In the genomic region with DNA sequence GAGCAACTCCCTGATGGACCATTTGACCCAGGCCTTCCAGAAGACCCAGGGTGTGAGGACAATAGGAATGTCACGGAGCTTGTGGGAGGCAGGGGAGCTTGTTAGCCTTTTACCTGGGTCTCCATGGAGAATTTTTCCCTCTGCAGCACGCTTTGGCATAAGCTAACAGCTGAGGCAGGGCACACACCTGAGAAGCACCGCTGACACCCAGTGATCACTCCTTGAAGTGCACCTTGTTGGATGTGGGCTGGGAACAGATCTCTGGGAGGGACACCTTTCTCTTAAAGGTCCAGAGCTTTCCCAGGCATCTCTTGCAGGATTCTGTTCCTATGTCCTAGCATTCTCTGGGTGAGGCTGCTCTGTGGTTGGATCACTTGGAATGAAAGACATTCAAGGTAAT, we compare ENCODE assay signal across 13 mouse cellular contexts. TPM values are rescaled to one million over a fixed set of nuclear protein-coding genes. Genes with fewer than 3 reads are reported as not detected.
DNase-seq lines count a peak whose midpoint lies in the region; ATAC-seq and TF ChIP-seq lines count a peak whose summit lies in the region.
"Had no signal": no experiment of that assay in that cellular context is flagged by ENCODE, and none has a peak within 500 bp of the region (broad histone marks: within the 10 kb centered on the region; RNA-seq: fewer than 3 reads in every experiment).

No protein-coding gene starts in this region.

- H3K9ac ChIP-seq in kidney, embryonic 16.5 days (replicated peaks; ENCODE audit: low read length), result no peak overlapping the region
- no peak overlapping the region for H3K9ac ChIP-seq in ES-Bruce4 (ENCODE audit: low read depth, poor library complexity, severe bottlenecking)
- H3K9ac ChIP-seq in liver, postnatal 0 days (replicated peaks), result no peak overlapping the region
- H3K9ac ChIP-seq: embryonic facial prominence, embryonic 13.5 days had no signal

- H3K27me3 ChIP-seq in kidney, embryonic 16.5 days (ENCODE audit: insufficient read depth, low read length), result no peaks in the 10 kb centered on the region
- no peaks in the 10 kb centered on the region for H3K27me3 ChIP-seq in ES-Bruce4 (ENCODE audit: control insufficient read depth, insufficient read depth, low read length, poor library complexity, severe bottlenecking)
- H3K27me3 ChIP-seq in liver, postnatal 0 days (ENCODE audit: insufficient read depth, low read length), result no peaks in the 10 kb centered on the region
- H3K27me3 ChIP-seq: embryonic facial prominence, embryonic 13.5 days had no signal

- peaks cover 2% of the 10 kb centered on the region for H3K9me3 ChIP-seq in kidney, embryonic 16.5 days (ENCODE audit: low read length)
- no peaks in the 10 kb centered on the region for H3K9me3 ChIP-seq in ES-Bruce4 (replicated peaks; ENCODE audit: control insufficient read depth, insufficient read depth, low read length, poor library complexity, severe bottlenecking)
- H3K9me3 ChIP-seq in liver, postnatal 0 days (ENCODE audit: low read length), result no peaks in the 10 kb centered on the region
- H3K9me3 ChIP-seq: embryonic facial prominence, embryonic 13.5 days had no signal

- intact Hi-C loops in heart, postnatal 25 days (cut with DNase I), result no loop called here

- H3K27ac ChIP-seq in kidney, embryonic 16.5 days (ENCODE audit: low read length), result no peak overlapping the region
- H3K27ac ChIP-seq in ES-Bruce4 (ENCODE audit: insufficient read depth, low read length), result no peak overlapping the region
- H3K27ac ChIP-seq in embryonic fibroblast, embryonic 13.5 days (ENCODE audit: insufficient read depth, low read length), result no peak overlapping the region
- H3K27ac ChIP-seq in liver, postnatal 0 days (ENCODE audit: low read depth), result no peak overlapping the region
- H3K27ac ChIP-seq: embryonic facial prominence, embryonic 13.5 days had no signal

- DNase-seq in kidney, adult 11 months, result peak; percentile 41
- DNase-seq in liver, postnatal 0 days, result no peak
- DNase-seq in cerebellum, adult 18-20 months, result no peak
- no peak for DNase-seq in thymus, postnatal 14 days
- DNase-seq in heart, postnatal 25 days (ENCODE audit: low spot score), result no peak

- no peaks in the 10 kb centered on the region for H3K4me1 ChIP-seq in kidney, embryonic 16.5 days (ENCODE audit: insufficient read depth, low read length)
- H3K4me1 ChIP-seq in ES-Bruce4 (ENCODE audit: control insufficient read depth, insufficient read depth, low read length), result no peaks in the 10 kb centered on the region
- no peaks in the 10 kb centered on the region for H3K4me1 ChIP-seq in embryonic fibroblast, embryonic 13.5 days (ENCODE audit: control insufficient read depth, insufficient read depth, low read length)
- no peaks in the 10 kb centered on the region for H3K4me1 ChIP-seq in liver, postnatal 0 days (ENCODE audit: insufficient read depth)
- H3K4me1 ChIP-seq: embryonic facial prominence, embryonic 13.5 days had no signal

- WGBS in kidney, embryonic 16.5 days, result 52% methylated on average over 3 of the region's 3 CpGs
- 56% methylated on average over 3 of the region's 3 CpGs for WGBS in liver, postnatal 0 days (ENCODE audit: insufficient replicate concordance)

- TF ChIP-seq CTCF in ES-Bruce4 (IDR thresholded peaks at IDR 0.05; ENCODE audit: low read depth, low read length), result peak; percentile 55
- peak; percentile 14; the same call in 1 of the 2 replicates for TF ChIP-seq CTCF in embryonic fibroblast, embryonic 13.5 days (IDR thresholded peaks at IDR 0.05; ENCODE audit: borderline replicate concordance, insufficient read depth, low read length)
- peak; percentile 75 for TF ChIP-seq CTCF in liver, postnatal 0 days (IDR thresholded peaks at IDR 0.05; ENCODE audit: low read depth)

- no peak overlapping the region for H3K4me2 ChIP-seq in kidney, embryonic 16.5 days (replicated peaks; ENCODE audit: low read depth, low read length)
- no peak overlapping the region for H3K4me2 ChIP-seq in liver, postnatal 0 days (ENCODE audit: low read depth, low read length)
- H3K4me2 ChIP-seq: embryonic facial prominence, embryonic 13.5 days had no signal

- no peak for TF ChIP-seq POLR2A in ES-Bruce4 (IDR thresholded peaks at IDR 0.05; ENCODE audit: insufficient read depth, low read length)
- no peak for TF ChIP-seq POLR2A in embryonic fibroblast, embryonic 13.5 days (IDR thresholded peaks at IDR 0.05; ENCODE audit: low read depth, low read length)

- no peaks in the 10 kb centered on the region for H3K36me3 ChIP-seq in kidney, embryonic 16.5 days (ENCODE audit: insufficient read depth, low read length)
- no peaks in the 10 kb centered on the region for H3K36me3 ChIP-seq in ES-Bruce4 (ENCODE audit: control insufficient read depth, insufficient read depth, low read length, poor library complexity, severe bottlenecking)
- no peaks in the 10 kb centered on the region for H3K36me3 ChIP-seq in liver, postnatal 0 days (replicated peaks; ENCODE audit: insufficient read depth, low read length)
- H3K36me3 ChIP-seq: embryonic facial prominence, embryonic 13.5 days; G1E had no signal

- ATAC-seq in kidney, embryonic 16.5 days (ENCODE audit: low FRiP score, low TSS enrichment), result no peak
- ATAC-seq in liver, postnatal 0 days, result no peak

- H3K4me3 ChIP-seq in kidney, embryonic 16.5 days (ENCODE audit: low read length), result no peak overlapping the region
- H3K4me3 ChIP-seq in ES-Bruce4 (ENCODE audit: low read depth, low read length), result no peak overlapping the region
- H3K4me3 ChIP-seq in embryonic fibroblast, embryonic 13.5 days (ENCODE audit: insufficient read depth, low read length), result no peak overlapping the region
- H3K4me3 ChIP-seq in liver, postnatal 0 days (ENCODE audit: low read depth, low read length), result no peak overlapping the region
- H3K4me3 ChIP-seq: embryonic facial prominence, embryonic 13.5 days had no signal

- no peak for TF ChIP-seq EP300 in ES-Bruce4 (IDR thresholded peaks at IDR 0.05; ENCODE audit: insufficient read depth, low read depth, low read length)
- no peak for TF ChIP-seq EP300 in liver, postnatal 0 days (IDR thresholded peaks at IDR 0.05; ENCODE audit: low read depth)

RNA-seq across cellular contexts. Expression of gene Tmem98, which starts 10.0 kb away (rescaled TPM):
- polyA plus RNA-seq in kidney, embryonic 16.5 days (2015; fragmentation: Nextera tagmentation; extraction: Ambion mirVana), result 113 and 119 TPM in 2 replicates
- 13.1 and 16.8 TPM in 2 replicates for polyA plus RNA-seq in ES-Bruce4 (2011; ENCODE audit: insufficient read depth, insufficient read length, low read depth, missing spikeins)
- polyA plus RNA-seq in embryonic fibroblast, embryonic 13.5 days (2011; ENCODE audit: insufficient read length, low read depth, missing spikeins), result 38.3 and 43.1 TPM in 2 replicates
- 19.7 and 21.5 TPM in 2 replicates for polyA plus RNA-seq in liver, postnatal 0 days (2015; fragmentation: Nextera tagmentation; extraction: Ambion mirVana)
- total RNA-seq in heart, postnatal 25 days (2021), result 10 to 100 TPM; 14.7 to 14.8 TPM
- total RNA-seq: G1E had no signal
- polyA plus RNA-seq: G1E had no signal

RNA-seq across cellular contexts. Expression of gene Myo1d, which starts 20.2 kb away (rescaled TPM):
- 15.8 and 19.1 TPM in 2 replicates for polyA plus RNA-seq in kidney, embryonic 16.5 days (2015; fragmentation: Nextera tagmentation; extraction: Ambion mirVana)
- 6.2 and 6.6 TPM in 2 replicates for polyA plus RNA-seq in ES-Bruce4 (2011; ENCODE audit: insufficient read depth, insufficient read length, low read depth, missing spikeins)
- 29.5 and 30.6 TPM in 2 replicates for polyA plus RNA-seq in embryonic fibroblast, embryonic 13.5 days (2011; ENCODE audit: insufficient read length, low read depth, missing spikeins)
- polyA plus RNA-seq in liver, postnatal 0 days (2015; fragmentation: Nextera tagmentation; extraction: Ambion mirVana), result 4.5 and 4.6 TPM in 2 replicates
- total RNA-seq in heart, postnatal 25 days (2021), result 10 to 100 TPM in 1 of 2 experiments, 1 to 10 TPM in 1; 8.7 to 10.9 TPM
- total RNA-seq: G1E had no signal
- polyA plus RNA-seq: G1E had no signal

RNA-seq across cellular contexts. Expression of gene Spaca3, which starts 58.2 kb away (rescaled TPM):
- polyA plus RNA-seq in kidney, embryonic 16.5 days (2015; fragmentation: Nextera tagmentation; extraction: Ambion mirVana), result not detected in 2 replicates
- not detected in 2 replicates for polyA plus RNA-seq in ES-Bruce4 (2011; ENCODE audit: insufficient read depth, insufficient read length, low read depth, missing spikeins)
- polyA plus RNA-seq in embryonic fibroblast, embryonic 13.5 days (2011; ENCODE audit: insufficient read length, low read depth, missing spikeins), result not detected in 2 replicates
- not detected in 2 replicates for polyA plus RNA-seq in liver, postnatal 0 days (2015; fragmentation: Nextera tagmentation; extraction: Ambion mirVana)
- total RNA-seq in heart, postnatal 25 days (2021), result not detected
- total RNA-seq: G1E; left cerebral cortex, adult 8-10 months had no signal
- polyA plus RNA-seq: embryonic facial prominence, embryonic 13.5 days; G1E; heart, embryonic 16.5 days; neural tube, embryonic 11.5 days had no signal

Comparison
In these comparisons a context has a peak if more than half of its experiments do, and no peak if none do; other contexts are left out.
1. CTCF ChIP-seq: peak in every context shown above with its lines; median percentile 75 in liver, postnatal 0 days; 55 in ES-Bruce4; 14 in embryonic fibroblast, embryonic 13.5 days.